Mouse (Mus musculus) midbrain, embryonic 11.5 days (tissue): Measurements from ENCODE around the gene Anapc10. TPM values are rescaled to one million over a fixed set of nuclear protein-coding genes. Genes with fewer than 3 reads are reported as not detected.
"Not testable (repeated sequence)": the region's sequence is repeated elsewhere in the genome, so short reads cannot be mapped to it uniquely, and the experiment has no call there.

ENCODE experiments used
- ATAC-seq: fragments of 200-750 bp; cut with Nextera tagmentation; 2 replicates; pipeline ENCODE4 v1.8.0; 2017; ENCODE audit warnings: moderate TSS enrichment, moderate library complexity; ENCODE audit not compliant: low FRiP score
- DNase-seq: peaks from one replicate; pipeline ENCODE4 v3.0.0; 2015; ENCODE audit warnings: low spot score; ENCODE audit errors: missing footprints
- H3K27ac ChIP-seq: fragments of 300-500 bp; sonication (generic); 2 replicates; pipeline ENCODE4 v1.5.1; 2014; ENCODE audit warnings: low read depth, low read length
- H3K27me3 ChIP-seq: fragments of 300-500 bp; sonication (generic); 2 replicates; pipeline ENCODE4 v1.6.1; 2014; ENCODE audit warnings: mild to moderate bottlenecking, low read length, moderate library complexity, mixed read lengths; ENCODE audit not compliant: control insufficient read depth, insufficient read depth
- H3K36me3 ChIP-seq: fragments of 300-500 bp; sonication (generic); 2 replicates; pipeline ENCODE4 v1.6.1; 2014; ENCODE audit warnings: mild to moderate bottlenecking, low read length, moderate library complexity, mixed read lengths; ENCODE audit not compliant: control insufficient read depth, insufficient read depth
- H3K4me1 ChIP-seq: fragments of 300-500 bp; sonication (generic); 2 replicates; pipeline ENCODE4 v1.6.1; 2014; ENCODE audit warnings: low read length; ENCODE audit not compliant: control insufficient read depth, insufficient read depth
- H3K4me2 ChIP-seq: fragments of 300-500 bp; sonication (generic); 2 replicates; pipeline ENCODE4 v1.6.1; 2014; ENCODE audit warnings: mild to moderate bottlenecking, moderate library complexity
- H3K4me3 ChIP-seq: fragments of 300-500 bp; sonication (generic); 2 replicates; pipeline ENCODE4 v1.5.1; 2014; ENCODE audit warnings: low read depth, low read length
- H3K9ac ChIP-seq: fragments of 300-500 bp; sonication (generic); 2 replicates; pipeline ENCODE4 v1.6.1; 2014; ENCODE audit warnings: low read length
- H3K9me3 ChIP-seq: fragments of 300-500 bp; sonication (generic); 2 replicates; pipeline ENCODE4 v1.6.1; 2016; ENCODE audit warnings: low read length; ENCODE audit not compliant: control insufficient read depth
- WGBS: fragments of 180-500 bp; shearing (Covaris S2); extraction: QIAGEN DNeasy Blood & Tissue Kit; methylation state at CpG from one replicate; pipeline ENCODE4 v1.1.7; 2014; 5-methylcytosine and 5-hydroxymethylcytosine counted together
- polyA plus RNA-seq: library from polyadenylated mRNA; unstranded; fragments of >200 nt; fragmentation: Nextera tagmentation; extraction: Ambion mirVana; gene quantifications from 2 replicates; pipeline ENCODE4 v1.2.1, GENCODE M21; 2014

Gene Anapc10
- polyA plus RNA-seq, result 43.7 and 46.6 TPM in 2 replicates

DNA sequence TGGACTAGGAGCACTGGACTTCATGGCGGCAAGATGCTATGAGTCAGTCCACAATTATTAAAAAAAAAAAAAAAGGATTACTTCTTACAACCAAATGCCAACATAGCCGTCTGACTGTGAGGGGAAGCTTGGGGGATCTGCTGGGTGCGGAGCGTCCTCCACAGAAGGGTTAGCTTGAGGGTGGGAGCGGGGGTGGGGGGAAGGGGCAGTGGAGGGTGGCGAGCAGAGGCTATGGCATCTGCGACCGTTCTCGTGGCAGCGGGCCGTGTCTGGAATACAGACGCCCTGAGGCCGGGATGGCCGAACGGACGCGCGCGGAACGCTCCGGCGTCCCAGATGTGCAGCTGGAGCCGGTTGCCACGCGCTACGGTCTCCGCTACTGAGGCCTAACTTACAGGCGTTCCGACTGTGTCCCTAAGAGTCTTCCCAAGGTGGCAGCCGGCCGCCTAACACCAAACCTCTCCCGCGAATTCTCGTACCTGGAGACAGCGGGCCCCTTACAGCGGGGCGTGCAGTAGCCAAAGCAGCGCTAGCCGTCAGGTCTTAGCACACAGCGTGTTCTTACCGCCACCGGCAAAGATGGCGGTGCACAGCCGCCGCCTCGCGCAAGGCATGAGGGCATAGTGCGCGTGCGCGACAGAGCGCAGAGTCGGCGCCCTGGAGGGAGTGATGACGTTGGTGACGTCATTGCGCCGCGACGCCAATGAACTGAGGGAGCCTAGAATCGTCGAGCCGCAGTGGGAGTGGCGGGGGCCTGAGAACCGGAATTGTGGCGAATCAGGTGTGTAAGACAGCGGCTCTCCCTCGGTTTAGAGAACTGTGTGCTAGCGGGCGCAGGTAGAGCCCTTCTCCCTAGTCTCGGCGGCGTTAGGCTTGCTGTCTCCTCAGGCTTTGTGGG lies at the start of gene Anapc10, which contains the start of gene Abce1:
Gene Anapc10 (plus strand): TSS at position 757 of the 898 bp plus-strand sequence.
Gene Abce1 (minus strand): TSS at position 677 of the 898 bp plus-strand sequence.
- Histone ChIP-seq H3K4me2 (peak within 1 kb of the TSS; percentile 77), H3K36me3 (peaks cover 2% of the 10 kb centered on the region), H3K27me3 (no peaks in the 10 kb centered on the region), H3K4me3 (peak within 1 kb of the TSS; percentile 67), H3K9me3 (no peaks in the 10 kb centered on the region), H3K27ac (peak within 1 kb of the TSS; percentile 50; the same call in 1 of the 2 replicates), H3K9ac (peak within 1 kb of the TSS; percentile 76), H3K4me1 (peaks cover 5% of the 10 kb centered on the region; the same call in 1 of the 2 replicates)
- peak; percentile 97 for ATAC-seq
- peak; percentile 100 for DNase-seq
- WGBS, result under 1% methylated on average over 72 of the region's 73 CpGs

- Histone ChIP-seq H3K4me3 (no peak overlapping the region), H3K9me3 (no peaks in the 10 kb centered on the region)
- 90% methylated on average over 4 of the region's 4 CpGs for WGBS
Measured at GRCm38 (mm10) chr8:79676461-79676860, 35.2 kb upstream of the Anapc10 start.

DNA sequence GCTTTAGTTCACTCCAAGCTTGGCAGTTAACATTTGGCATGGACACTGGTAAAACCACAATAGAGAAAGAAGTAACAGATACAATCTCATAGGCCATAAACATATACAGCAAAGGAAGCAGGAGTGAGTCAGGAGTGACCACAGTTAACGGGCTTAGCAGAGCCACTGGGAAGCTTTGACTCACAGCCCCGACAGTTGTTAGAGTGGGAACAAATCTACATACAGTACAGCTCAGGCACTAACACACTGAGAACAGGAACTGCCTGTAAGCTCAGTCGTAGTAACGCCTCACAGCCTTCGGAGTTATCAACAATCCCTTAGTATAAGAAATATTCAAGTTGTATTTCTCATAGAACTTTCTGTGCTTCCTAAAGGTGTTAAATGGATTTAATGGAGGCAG lies 32.6 kb upstream of the Anapc10 start:
- Histone ChIP-seq H3K9me3 (no peaks in the 10 kb centered on the region), H3K4me1 (no peaks in the 10 kb centered on the region), H3K27me3 (no peaks in the 10 kb centered on the region), H3K27ac (no peak overlapping the region), H3K4me2 (no peak overlapping the region), H3K9ac (no peak overlapping the region), H3K4me3 (no peak overlapping the region), H3K36me3 (peaks cover 2% of the 10 kb centered on the region; the same call in 1 of the 2 replicates)
- no peak for DNase-seq
- no peak for ATAC-seq
- 69% methylated on average over 5 of the region's 5 CpGs for WGBS

More at GRCm38 (mm10) chr8:79676461-79676860, 35.2 kb upstream of the Anapc10 start:
- Histone ChIP-seq H3K4me2 (no peak overlapping the region), H3K4me1 (no peaks in the 10 kb centered on the region), H3K27ac (no peak overlapping the region), H3K36me3 (peaks cover 12% of the 10 kb centered on the region), H3K27me3 (no peaks in the 10 kb centered on the region), H3K9ac (no peak overlapping the region)
- DNase-seq, result no peak
- ATAC-seq, result no peak

GRCm38 (mm10) chr8:79680083-79680482 lies 31.5 kb upstream of the Anapc10 start:
- not testable (repeated sequence) for H3K4me3 ChIP-seq, H3K9ac ChIP-seq, H3K36me3 ChIP-seq, H3K27ac ChIP-seq, H3K27me3 ChIP-seq, H3K9me3 ChIP-seq, DNase-seq, H3K4me1 ChIP-seq, ATAC-seq
- peak overlapping the region; percentile 45 for H3K4me2 ChIP-seq
- WGBS, result 41% methylated on average over 10 of the region's 10 CpGs

GRCm38 (mm10) chr8:79680555-79680954 lies 31.1 kb upstream of the Anapc10 start:
- Histone ChIP-seq H3K9ac (no peak overlapping the region; the same call in 1 of the 2 replicates), H3K4me3 (peak overlapping the region; percentile 10; the same call in 1 of the 2 replicates), H3K27me3 (no peaks in the 10 kb centered on the region), H3K36me3 (peaks cover 4% of the 10 kb centered on the region; the same call in 1 of the 2 replicates), H3K27ac (no peak overlapping the region), H3K4me2 (peak overlapping the region; percentile 45), H3K9me3 (no peaks in the 10 kb centered on the region), H3K4me1 (no peaks in the 10 kb centered on the region)
- ATAC-seq, result peak; percentile 73
- DNase-seq, result peak; percentile 91
- WGBS, result 9% methylated on average over 34 of the region's 34 CpGs

DNA sequence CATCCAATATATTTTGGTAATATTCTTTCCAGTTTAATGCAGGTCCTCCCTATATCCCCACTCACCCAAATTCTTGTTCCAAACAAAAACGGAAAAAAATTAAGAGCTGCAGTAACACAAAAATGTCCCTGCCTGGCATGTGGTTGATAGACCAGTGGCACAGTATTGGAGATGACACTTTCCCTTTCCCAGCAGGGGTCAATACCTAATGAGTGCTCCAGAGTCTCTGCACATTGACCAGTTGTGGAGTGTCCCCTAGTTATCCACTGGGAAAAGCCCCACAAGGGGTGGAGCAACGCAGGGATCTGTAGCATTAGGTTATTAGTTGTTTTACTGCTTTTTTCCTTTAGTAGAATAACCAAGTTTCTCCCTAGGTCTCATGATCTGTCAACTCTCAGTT lies 30.7 kb upstream of the Anapc10 start:
- H3K9me3 ChIP-seq, result no peaks in the 10 kb centered on the region
- WGBS, result 35% methylated on average over 2 of the region's 2 CpGs
- H3K27me3 ChIP-seq, result no peaks in the 10 kb centered on the region
- peak overlapping the region; percentile 45 for H3K4me2 ChIP-seq
- peaks cover 4% of the 10 kb centered on the region; the same call in 1 of the 2 replicates for H3K36me3 ChIP-seq
- no peak for DNase-seq
- H3K27ac ChIP-seq, result no peak overlapping the region
- ATAC-seq, result peak; percentile 74
- H3K4me3 ChIP-seq, result peak overlapping the region; percentile 10; the same call in 1 of the 2 replicates
- H3K9ac ChIP-seq, result no peak overlapping the region; the same call in 1 of the 2 replicates
- H3K4me1 ChIP-seq, result no peaks in the 10 kb centered on the region

DNA sequence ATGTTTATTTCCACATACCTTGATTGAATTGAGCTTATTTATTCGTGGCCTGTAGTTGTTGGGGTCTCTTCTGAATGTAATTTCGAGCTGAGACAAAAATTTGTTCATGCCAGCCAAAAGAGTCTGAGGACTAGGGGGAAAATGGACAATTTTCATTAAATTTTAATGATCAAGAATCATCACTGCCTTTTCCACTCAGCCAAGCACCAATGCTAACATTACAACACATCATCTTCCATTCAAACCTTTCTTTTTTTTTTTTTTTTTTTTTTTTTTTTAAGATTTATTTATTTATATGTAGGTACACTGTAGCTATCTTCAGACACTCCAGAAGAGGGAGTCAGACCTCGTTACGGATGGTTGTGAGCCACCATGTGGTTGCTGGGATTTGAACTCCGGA lies 25.7 kb upstream of the Anapc10 start:
- ATAC-seq, DNase-seq, H3K9me3 ChIP-seq, H3K4me1 ChIP-seq, H3K4me3 ChIP-seq, H3K27me3 ChIP-seq, H3K4me2 ChIP-seq, H3K9ac ChIP-seq, H3K27ac ChIP-seq: not testable (repeated sequence)
- 91% methylated on average over 3 of the region's 5 CpGs for WGBS
- H3K36me3 ChIP-seq, result peaks cover 18% of the 10 kb centered on the region

DNA sequence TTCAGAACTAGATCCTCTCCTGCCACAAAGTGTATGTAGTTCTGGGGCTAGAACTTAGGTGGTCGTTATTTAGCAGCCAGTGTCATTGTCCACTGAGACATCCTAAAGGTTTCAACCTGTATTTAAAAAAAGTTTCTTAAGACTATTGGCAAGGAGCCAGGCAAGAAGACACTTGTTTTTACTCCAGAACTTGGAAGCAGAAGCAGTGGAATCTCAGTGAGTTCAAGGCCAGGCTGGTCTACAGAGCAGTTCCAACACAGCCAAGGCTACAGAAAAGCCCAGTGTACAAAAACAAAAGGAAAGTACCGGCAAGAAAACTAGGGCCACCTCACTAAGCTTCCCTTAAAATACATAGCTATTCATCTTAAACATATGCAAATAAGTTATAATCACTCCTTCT lies 19.1 kb upstream of the Anapc10 start:
- no peak overlapping the region for H3K27ac ChIP-seq
- no peaks in the 10 kb centered on the region for H3K9me3 ChIP-seq
- no peak overlapping the region for H3K9ac ChIP-seq
- no peak overlapping the region for H3K4me3 ChIP-seq
- peaks cover 22% of the 10 kb centered on the region for H3K36me3 ChIP-seq
- H3K4me1 ChIP-seq, result no peaks in the 10 kb centered on the region
- no peak overlapping the region for H3K4me2 ChIP-seq
- H3K27me3 ChIP-seq, result no peaks in the 10 kb centered on the region
- WGBS, result 92% methylated on average over 2 of the region's 2 CpGs
- no peak for DNase-seq
- no peak for ATAC-seq

- no peak overlapping the region for H3K4me2 ChIP-seq
- H3K27me3 ChIP-seq, result no peaks in the 10 kb centered on the region
- ATAC-seq (no peak), DNase-seq (peak; percentile 73)
- 95% methylated on average over 3 of the region's 3 CpGs for WGBS
- H3K9ac ChIP-seq, result no peak overlapping the region
- H3K4me1 ChIP-seq, result 0 out of 2 replicates have a peak, but pooled peaks cover 3% of the 10 kb centered on the region
- H3K27ac ChIP-seq, result no peak overlapping the region
- H3K36me3 ChIP-seq, result peaks cover 17% of the 10 kb centered on the region
- no peaks in the 10 kb centered on the region for H3K9me3 ChIP-seq
- H3K4me3 ChIP-seq, result no peak overlapping the region
Measured at GRCm38 (mm10) chr8:79706687-79707086, 4.9 kb upstream of the Anapc10 start.
